Mouse (Mus musculus): Measurements from ENCODE around the gene Cdh22. TPM values are rescaled to one million over a fixed set of nuclear protein-coding genes. Genes with fewer than 3 reads are reported as not detected.
A peak's percentile ranks its signal among the peaks of the same experiment; 100 is the strongest.

Cdh22 gene
- total RNA-seq, 2 experiments from 2014 or later = not detected

- no peak for ATAC-seq (replicated peaks; ENCODE audit: poor library complexity, severe bottlenecking)
These were observed 74.2 kb downstream of the Cdh22 start for GRCm38 (mm10) chr2:165160466-165160865.

GRCm38 (mm10) chr2:165159055-165159688 lies 75.5 kb downstream of the Cdh22 start:
- ATAC-seq (replicated peaks; ENCODE audit: poor library complexity, severe bottlenecking) = peak; percentile 37; the same call in 1 of the 2 replicates

- no peak for ATAC-seq (replicated peaks; ENCODE audit: poor library complexity, severe bottlenecking)
These were observed 76.3 kb downstream of the Cdh22 start for GRCm38 (mm10) chr2:165158317-165158716.

GRCm38 (mm10) chr2:165157900-165158299 lies 76.8 kb downstream of the Cdh22 start:
- no peak for ATAC-seq (replicated peaks; ENCODE audit: poor library complexity, severe bottlenecking)

GRCm38 (mm10) chr2:165153006-165153405 lies 81.6 kb downstream of the Cdh22 start:
- ATAC-seq (replicated peaks; ENCODE audit: poor library complexity, severe bottlenecking) = no peak

GRCm38 (mm10) chr2:165149741-165150140 lies 84.9 kb downstream of the Cdh22 start:
- ATAC-seq (replicated peaks; ENCODE audit: poor library complexity, severe bottlenecking) = no peak

- ATAC-seq (replicated peaks; ENCODE audit: poor library complexity, severe bottlenecking) = no peak
These were observed 88.8 kb downstream of the Cdh22 start for GRCm38 (mm10) chr2:165145821-165146220.

GRCm38 (mm10) chr2:165143487-165143886 lies 91.2 kb downstream of the Cdh22 start:
- no peak for ATAC-seq (replicated peaks; ENCODE audit: poor library complexity, severe bottlenecking)

GRCm38 (mm10) chr2:165136049-165136448 lies 98.6 kb downstream of the Cdh22 start:
- ATAC-seq (replicated peaks; ENCODE audit: poor library complexity, severe bottlenecking) = no peak

- peak; percentile 92 for ATAC-seq (replicated peaks; ENCODE audit: poor library complexity, severe bottlenecking)
These were observed 101.1 kb downstream of the Cdh22 start for GRCm38 (mm10) chr2:165133566-165133965.

GRCm38 (mm10) chr2:165131428-165131827 lies 103.2 kb downstream of the Cdh22 start:
- no peak for ATAC-seq (replicated peaks; ENCODE audit: poor library complexity, severe bottlenecking)

GRCm38 (mm10) chr2:165129189-165129588 lies 105.5 kb downstream of the Cdh22 start:
- ATAC-seq (replicated peaks; ENCODE audit: poor library complexity, severe bottlenecking) = no peak

GRCm38 (mm10) chr2:165126896-165127562 lies 107.6 kb downstream of the Cdh22 start:
- no peak for ATAC-seq (replicated peaks; ENCODE audit: poor library complexity, severe bottlenecking)

- no peak for ATAC-seq (replicated peaks; ENCODE audit: poor library complexity, severe bottlenecking)
These were observed 113.3 kb downstream of the Cdh22 start for GRCm38 (mm10) chr2:165121206-165121840.

- no peak for ATAC-seq (replicated peaks; ENCODE audit: poor library complexity, severe bottlenecking)
These were observed 113.9 kb downstream of the Cdh22 start for GRCm38 (mm10) chr2:165120765-165121164.

GRCm38 (mm10) chr2:165113733-165114132 lies 120.9 kb downstream of the Cdh22 start:
- ATAC-seq (replicated peaks; ENCODE audit: poor library complexity, severe bottlenecking) = peak; percentile 41

GRCm38 (mm10) chr2:165112149-165112548 lies 122.5 kb downstream of the Cdh22 start:
- ATAC-seq (replicated peaks; ENCODE audit: poor library complexity, severe bottlenecking) = peak; percentile 90

GRCm38 (mm10) chr2:165106585-165106984 lies 128.1 kb downstream of the Cdh22 start:
- ATAC-seq (replicated peaks; ENCODE audit: poor library complexity, severe bottlenecking) = no peak

GRCm38 (mm10) chr2:165105513-165106079 lies 129.1 kb downstream of the Cdh22 start:
- no peak for ATAC-seq (replicated peaks; ENCODE audit: poor library complexity, severe bottlenecking)

GRCm38 (mm10) chr2:165102920-165103319 lies 131.7 kb downstream of the Cdh22 start:
- peak; percentile 88 for ATAC-seq (replicated peaks; ENCODE audit: poor library complexity, severe bottlenecking)

GRCm38 (mm10) chr2:165100749-165101148 lies 133.9 kb downstream of the Cdh22 start:
- ATAC-seq (replicated peaks; ENCODE audit: poor library complexity, severe bottlenecking) = no peak

All from granulocyte monocyte progenitor cell, adult 5-6 weeks (primary cell).